Comparison of ENCODE assay signal across 16 mouse cellular contexts in genomic region chr13:52268279-52268678, GRCm38 (mm10).
DNase-seq lines count a peak whose midpoint lies in the region; ATAC-seq and TF ChIP-seq lines count a peak whose summit lies in the region.
"Had no signal": no experiment of that assay in that cellular context is flagged by ENCODE, and none has a peak within 500 bp of the region (broad histone marks: within the 10 kb centered on the region; RNA-seq: fewer than 3 reads in every experiment).

No protein-coding gene starts in this region.

- no peak for TF ChIP-seq CTCF in kidney, adult 2 months (conservative IDR thresholded peaks at IDR 0.05; ENCODE audit: insufficient read depth, insufficient read length, low read depth, low read length)
- TF ChIP-seq CTCF in midbrain, postnatal 0 days (IDR thresholded peaks at IDR 0.05) = no peak
- no peak for TF ChIP-seq CTCF in thymus, adult 2 months (IDR thresholded peaks at IDR 0.05; ENCODE audit: borderline replicate concordance, control insufficient read depth, extremely low read depth, insufficient read depth, low read length, poor library complexity)

- H3K27me3 ChIP-seq in kidney, adult 2 months (replicated peaks; ENCODE audit: control insufficient read depth, insufficient read depth, low read length) = no peaks in the 10 kb centered on the region; the same call in 1 of the 2 replicates
- H3K27me3 ChIP-seq in midbrain, postnatal 0 days (ENCODE audit: insufficient read depth, low read length) = 0 out of 2 replicates have a peak, but pooled peaks cover 2% of the 10 kb centered on the region
- no peaks in the 10 kb centered on the region for H3K27me3 ChIP-seq in midbrain, embryonic 16.5 days (ENCODE audit: control insufficient read depth, insufficient read depth, low read depth, low read length)
- H3K27me3 ChIP-seq in thymus, adult 2 months (ENCODE audit: control insufficient read depth, insufficient read depth, low read length) = no peaks in the 10 kb centered on the region
- H3K27me3 ChIP-seq: forebrain, embryonic 12.5 days; heart, embryonic 15.5 days; stomach, embryonic 15.5 days had no signal

- H3K9me3 ChIP-seq in midbrain, postnatal 0 days (ENCODE audit: low read length) = no peaks in the 10 kb centered on the region
- H3K9me3 ChIP-seq in midbrain, embryonic 16.5 days (replicated peaks; ENCODE audit: control insufficient read depth, low read length, poor library complexity, severe bottlenecking) = no peaks in the 10 kb centered on the region
- H3K9me3 ChIP-seq: forebrain, embryonic 12.5 days; heart, embryonic 15.5 days; limb, embryonic 12.5 days; stomach, embryonic 15.5 days had no signal

- no peak for ATAC-seq in midbrain, postnatal 0 days (ENCODE audit: low FRiP score)
- no peak for ATAC-seq in midbrain, embryonic 16.5 days
- ATAC-seq: intestine, postnatal 0 days had no signal

- no peak overlapping the region for H3K4me3 ChIP-seq in kidney, adult 2 months (ENCODE audit: insufficient read depth, low read depth, low read length)
- no peak overlapping the region for H3K4me3 ChIP-seq in midbrain, postnatal 0 days (ENCODE audit: low read depth, low read length)
- no peak overlapping the region for H3K4me3 ChIP-seq in midbrain, embryonic 16.5 days (ENCODE audit: low read depth, low read length)
- no peak overlapping the region for H3K4me3 ChIP-seq in thymus, adult 2 months (ENCODE audit: control insufficient read depth, insufficient read depth, low read length)
- H3K4me3 ChIP-seq: forebrain, embryonic 12.5 days; heart, embryonic 15.5 days; limb, embryonic 12.5 days; stomach, embryonic 15.5 days had no signal

- no peaks in the 10 kb centered on the region for H3K36me3 ChIP-seq in kidney, adult 2 months (ENCODE audit: control insufficient read depth, insufficient read depth, low read length)
- H3K36me3 ChIP-seq in midbrain, postnatal 0 days (ENCODE audit: insufficient read depth, low read length) = no peaks in the 10 kb centered on the region
- H3K36me3 ChIP-seq in midbrain, embryonic 16.5 days (ENCODE audit: control insufficient read depth, insufficient read depth, low read length) = no peaks in the 10 kb centered on the region
- H3K36me3 ChIP-seq in thymus, adult 2 months (ENCODE audit: control insufficient read depth, insufficient read depth, low read length) = no peaks in the 10 kb centered on the region
- H3K36me3 ChIP-seq: forebrain, embryonic 12.5 days; G1E; heart, embryonic 15.5 days; limb, embryonic 12.5 days; stomach, embryonic 15.5 days had no signal

- H3K4me2 ChIP-seq in midbrain, postnatal 0 days (ENCODE audit: low read depth, low read length, poor library complexity, severe bottlenecking) = no peak overlapping the region
- H3K4me2 ChIP-seq in midbrain, embryonic 16.5 days (ENCODE audit: low read length) = no peak overlapping the region
- H3K4me2 ChIP-seq: forebrain, embryonic 12.5 days; heart, embryonic 15.5 days; limb, embryonic 12.5 days; stomach, embryonic 15.5 days had no signal

- H3K9ac ChIP-seq in midbrain, postnatal 0 days (replicated peaks; ENCODE audit: low read length, poor library complexity, severe bottlenecking) = no peak overlapping the region
- H3K9ac ChIP-seq in midbrain, embryonic 16.5 days (ENCODE audit: low read depth, low read length) = no peak overlapping the region
- H3K9ac ChIP-seq: forebrain, embryonic 12.5 days; heart, embryonic 15.5 days; limb, embryonic 12.5 days; stomach, embryonic 15.5 days had no signal

- no peaks in the 10 kb centered on the region for H3K4me1 ChIP-seq in kidney, adult 2 months (ENCODE audit: control insufficient read depth, insufficient read depth, low read length)
- no peaks in the 10 kb centered on the region for H3K4me1 ChIP-seq in midbrain, postnatal 0 days (ENCODE audit: insufficient read depth, low read length)
- H3K4me1 ChIP-seq in midbrain, embryonic 16.5 days (ENCODE audit: control insufficient read depth, insufficient read depth, low read length) = no peaks in the 10 kb centered on the region
- peaks cover 3% of the 10 kb centered on the region for H3K4me1 ChIP-seq in thymus, adult 2 months (replicated peaks; ENCODE audit: control insufficient read depth, insufficient read depth, low read length)
- H3K4me1 ChIP-seq: forebrain, embryonic 12.5 days; heart, embryonic 15.5 days; stomach, embryonic 15.5 days had no signal

- H3K27ac ChIP-seq in kidney, adult 2 months (ENCODE audit: insufficient read depth, low read depth, low read length) = no peak overlapping the region
- no peak overlapping the region for H3K27ac ChIP-seq in midbrain, postnatal 0 days (ENCODE audit: low read depth, low read length)
- H3K27ac ChIP-seq in midbrain, embryonic 16.5 days (ENCODE audit: low read length) = no peak overlapping the region; the same call in 1 of the 2 replicates
- no peak overlapping the region for H3K27ac ChIP-seq in thymus, adult 2 months (ENCODE audit: control insufficient read depth, insufficient read depth, low read length)
- H3K27ac ChIP-seq: forebrain, embryonic 12.5 days; heart, embryonic 15.5 days; limb, embryonic 12.5 days; macrophage; stomach, embryonic 15.5 days had no signal

- DNase-seq in cerebellum, postnatal 10 days = peak; percentile 49 to 53
- no peak for DNase-seq in cerebellum, adult 9-11 months
- DNase-seq in kidney, adult 2 months = peak; percentile 6
- DNase-seq in kidney, postnatal 4 days = no peak
- DNase-seq in midbrain, postnatal 0 days (ENCODE audit: low spot score) = peak; percentile 46
- DNase-seq in yolk sac, embryonic 10.5 days (ENCODE audit: low spot score) = no peak
- no peak for DNase-seq in thymus, adult 2 months
- DNase-seq: cerebellum, adult 11-12 months had no signal

- WGBS in kidney, adult 2 months = 22% methylated on average over 6 of the region's 6 CpGs
- WGBS in midbrain, postnatal 0 days = 53% methylated on average over 6 of the region's 6 CpGs
- 62% methylated on average over 6 of the region's 6 CpGs for WGBS in midbrain, embryonic 16.5 days
- WGBS in thymus, adult 2 months = 23% methylated on average over 6 of the region's 6 CpGs

- TF ChIP-seq POLR2A in kidney, adult 2 months (IDR thresholded peaks at IDR 0.05; ENCODE audit: low read depth, low read length) = no peak
- TF ChIP-seq POLR2A in thymus, adult 2 months (IDR thresholded peaks at IDR 0.05; ENCODE audit: control insufficient read depth, extremely low read depth, insufficient read depth, low read length, poor library complexity) = no peak

Comparison
In these comparisons a context has a peak if more than half of its experiments do, and no peak if none do; other contexts are left out.
1. DNase-seq: peak in cerebellum, postnatal 10 days (2 of 2), kidney, adult 2 months (single experiment) and midbrain, postnatal 0 days (single experiment); none in cerebellum, adult 9-11 months (single experiment), kidney, postnatal 4 days (0 of 2), yolk sac, embryonic 10.5 days (single experiment) and thymus, adult 2 months (single experiment).